Mouse (Mus musculus): ENCODE measurements around the gene Cfap97d1. TPM values are rescaled to one million over a fixed set of nuclear protein-coding genes. Genes with fewer than 3 reads are reported as not detected.
"Not testable (repeated sequence)": the region's sequence is repeated elsewhere in the genome, so short reads cannot be mapped to it uniquely, and the experiment has no call there.

Gene Cfap97d1
- polyA plus RNA-seq, 1 experiment from 2014 or later: not detected

DNA sequence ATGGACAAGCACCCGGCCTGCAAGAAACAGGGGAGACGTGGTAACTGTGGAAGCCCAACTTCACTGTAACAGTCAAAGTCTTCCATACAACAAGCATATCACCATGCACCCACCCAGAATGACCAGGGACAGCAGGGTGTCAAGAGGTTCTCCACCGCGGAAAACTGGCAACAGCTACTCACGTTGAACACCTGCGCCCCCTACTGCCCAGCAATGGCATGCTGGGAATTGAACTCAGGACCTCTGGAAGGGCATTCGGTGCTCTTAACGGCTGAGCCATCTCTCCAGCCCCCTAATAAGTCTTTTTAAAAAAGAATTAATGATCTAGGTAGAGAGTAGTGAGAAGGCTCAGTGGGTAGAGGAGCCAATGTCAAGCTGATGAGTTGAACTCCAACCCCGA is 9.2 kb upstream of the Cfap97d1 start:
- Histone ChIP-seq H3K27me3 (no peaks in the 10 kb centered on the region), H3K4me2 (replicated peaks) (no peak overlapping the region), H3K36me3 (no peaks in the 10 kb centered on the region), H3K9ac (no peak overlapping the region), H3K27ac (no peak overlapping the region), H3K4me1 (no peaks in the 10 kb centered on the region), H3K9me3 (no peaks in the 10 kb centered on the region), H3K4me3 (no peak overlapping the region)
- no peak for ATAC-seq (ENCODE audit: insufficient number of reproducible peaks, insufficient read depth, low FRiP score, low TSS enrichment)
- 51% methylated on average over 9 of the region's 9 CpGs for WGBS

DNA sequence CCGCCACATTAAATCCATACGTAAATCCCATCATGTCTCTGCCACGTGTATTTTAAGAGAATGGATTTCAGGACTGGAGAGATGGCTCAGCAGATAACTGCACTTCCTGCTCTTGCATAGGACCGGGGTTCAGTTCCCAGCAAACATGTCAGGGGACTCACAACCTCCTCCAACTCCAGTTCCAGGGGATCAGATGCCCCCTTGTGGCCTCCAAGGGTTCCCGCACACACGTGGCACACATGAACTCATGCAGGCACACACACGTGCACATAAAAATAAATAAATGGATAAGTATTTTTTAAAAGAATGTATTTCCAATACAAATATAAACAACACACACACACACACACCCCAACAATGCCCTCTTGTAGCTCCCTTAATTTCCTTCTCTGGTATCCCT is 7.1 kb upstream of the Cfap97d1 start:
- 90% methylated on average over 7 of the region's 7 CpGs for WGBS
- Histone ChIP-seq H3K9me3 (no peaks in the 10 kb centered on the region), H3K4me1 (no peaks in the 10 kb centered on the region), H3K4me3 (no peak overlapping the region), H3K9ac (no peak overlapping the region), H3K27ac (no peak overlapping the region), H3K36me3 (no peaks in the 10 kb centered on the region), H3K27me3 (no peaks in the 10 kb centered on the region), H3K4me2 (replicated peaks) (no peak overlapping the region)
- ATAC-seq (ENCODE audit: insufficient number of reproducible peaks, insufficient read depth, low FRiP score, low TSS enrichment): no peak

DNA sequence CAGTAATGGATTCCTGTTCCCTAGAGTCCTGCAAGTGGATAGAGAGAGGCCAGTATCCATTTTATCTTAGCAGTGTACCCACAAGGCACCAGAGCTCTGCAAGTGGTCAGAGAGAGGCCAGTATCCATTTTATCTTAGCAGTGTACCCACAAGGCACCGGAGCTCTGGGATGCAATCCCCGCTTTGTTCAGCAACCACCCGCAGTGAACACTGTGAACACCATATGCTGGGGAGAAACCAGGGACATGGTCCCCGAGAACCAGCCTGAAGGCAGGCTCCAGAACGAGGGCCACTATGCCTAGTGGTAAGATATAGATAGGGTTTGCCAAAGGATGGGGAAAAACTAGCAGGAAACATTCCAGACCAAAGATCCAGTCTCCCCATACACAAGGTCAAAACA is 4.9 kb upstream of the Cfap97d1 start:
- H3K27me3 ChIP-seq: no peaks in the 10 kb centered on the region
- no peak for ATAC-seq (ENCODE audit: insufficient number of reproducible peaks, insufficient read depth, low FRiP score, low TSS enrichment)
- no peaks in the 10 kb centered on the region for H3K36me3 ChIP-seq
- H3K4me1 ChIP-seq: peaks cover 11% of the 10 kb centered on the region
- 89% methylated on average over 5 of the region's 5 CpGs for WGBS
- no peak overlapping the region for H3K4me2 ChIP-seq (replicated peaks)
- no peak overlapping the region for H3K9ac ChIP-seq
- no peaks in the 10 kb centered on the region for H3K9me3 ChIP-seq
- no peak overlapping the region for H3K4me3 ChIP-seq
- no peak overlapping the region for H3K27ac ChIP-seq

DNA sequence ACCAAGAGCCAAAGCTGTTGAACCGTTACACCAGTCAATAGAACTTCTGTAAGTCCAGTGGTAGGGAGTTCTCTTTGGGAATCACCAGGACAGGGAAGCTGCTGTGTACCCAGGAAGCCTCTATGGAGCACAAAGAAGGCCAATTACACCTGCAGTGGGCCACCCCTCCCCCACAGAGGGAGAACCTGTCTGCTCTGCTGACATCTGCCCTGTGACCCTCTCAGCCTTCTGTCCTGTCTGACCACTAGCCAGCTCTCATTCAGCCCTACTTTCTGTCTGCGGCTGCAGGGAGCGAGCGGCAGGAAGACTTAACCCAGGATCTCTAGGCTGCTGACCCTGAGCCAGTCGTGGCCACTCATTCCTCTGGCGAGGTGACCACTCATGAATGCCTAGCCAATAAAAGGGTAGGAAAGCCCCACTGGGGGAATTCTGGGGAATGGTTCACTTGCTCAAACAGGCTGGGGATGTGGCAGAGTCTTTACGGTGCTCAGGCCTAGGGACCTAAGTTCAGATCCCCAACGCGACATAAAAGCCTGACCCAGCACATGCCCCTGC is 3.4 kb upstream of the Cfap97d1 start:
- no peak for ATAC-seq (ENCODE audit: insufficient number of reproducible peaks, insufficient read depth, low FRiP score, low TSS enrichment)
- Histone ChIP-seq H3K9ac (no peak overlapping the region), H3K27ac (no peak overlapping the region), H3K4me1 (peaks cover 14% of the 10 kb centered on the region), H3K9me3 (no peaks in the 10 kb centered on the region), H3K4me3 (no peak overlapping the region), H3K4me2 (replicated peaks) (no peak overlapping the region), H3K27me3 (no peaks in the 10 kb centered on the region), H3K36me3 (no peaks in the 10 kb centered on the region)
- WGBS: 67% methylated on average over 9 of the region's 9 CpGs

DNA sequence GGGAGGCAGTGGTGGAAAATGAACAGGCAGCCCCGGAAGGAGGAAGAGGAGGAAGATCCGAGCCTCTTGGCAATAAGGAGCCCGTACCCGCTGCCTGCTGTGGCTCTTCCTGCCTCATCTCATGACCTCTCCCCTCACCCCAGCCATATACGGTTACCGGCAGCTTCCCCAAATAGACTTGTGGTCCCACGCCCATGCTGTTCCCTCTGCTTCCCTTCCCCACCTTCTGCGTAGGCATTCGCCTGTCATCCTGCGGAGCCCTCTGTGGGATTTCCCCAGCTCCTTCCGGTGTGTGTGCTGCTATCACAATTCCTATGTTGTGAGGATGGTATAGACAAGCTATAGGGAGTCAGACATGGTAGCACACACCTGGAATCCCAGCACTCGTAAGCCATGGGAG is 2.2 kb upstream of the Cfap97d1 start:
- H3K9ac ChIP-seq: no peak overlapping the region
- ATAC-seq (ENCODE audit: insufficient number of reproducible peaks, insufficient read depth, low FRiP score, low TSS enrichment): no peak
- H3K4me3 ChIP-seq: no peak overlapping the region
- WGBS: 78% methylated on average over 12 of the region's 12 CpGs
- no peak overlapping the region for H3K27ac ChIP-seq
- 0 out of 2 replicates have a peak, but pooled peaks cover 3% of the 10 kb centered on the region for H3K27me3 ChIP-seq
- H3K4me1 ChIP-seq: peaks cover 14% of the 10 kb centered on the region
- H3K9me3 ChIP-seq: no peaks in the 10 kb centered on the region
- no peaks in the 10 kb centered on the region for H3K36me3 ChIP-seq
- H3K4me2 ChIP-seq (replicated peaks): no peak overlapping the region

DNA sequence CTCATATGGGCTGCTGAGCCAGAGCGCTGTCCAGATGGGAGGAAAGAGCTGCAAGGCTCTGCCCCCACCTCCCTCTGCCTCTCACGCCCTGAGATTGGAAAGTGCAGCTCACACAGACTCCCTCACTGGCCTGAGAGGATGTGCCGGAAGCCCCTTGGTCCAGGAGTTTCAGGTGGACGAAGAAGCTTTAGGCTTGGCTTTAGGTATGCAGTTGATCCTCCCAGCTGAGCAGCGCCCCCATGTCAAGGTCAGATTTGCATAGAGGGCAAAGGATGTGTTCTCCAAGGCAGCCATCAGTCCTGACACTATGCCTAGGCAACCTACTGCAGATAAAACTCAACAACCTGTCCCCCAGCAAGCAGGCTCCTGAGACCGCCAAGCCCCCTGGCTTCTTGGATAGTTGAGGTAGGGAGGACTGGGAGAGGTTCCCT is 1.1 kb upstream of the Cfap97d1 start:
- peaks cover 14% of the 10 kb centered on the region for H3K4me1 ChIP-seq
- H3K4me3 ChIP-seq: no peak overlapping the region
- ATAC-seq (ENCODE audit: insufficient number of reproducible peaks, insufficient read depth, low FRiP score, low TSS enrichment): no peak
- 48% methylated on average over 6 of the region's 6 CpGs for WGBS
- no peaks in the 10 kb centered on the region for H3K9me3 ChIP-seq
- no peaks in the 10 kb centered on the region for H3K36me3 ChIP-seq
- H3K9ac ChIP-seq: no peak overlapping the region
- H3K4me2 ChIP-seq (replicated peaks): peak overlapping the region; percentile 94; the same call in 1 of the 2 replicates
- H3K27me3 ChIP-seq: 0 out of 2 replicates have a peak, but pooled peaks cover 9% of the 10 kb centered on the region
- H3K27ac ChIP-seq: no peak overlapping the region

DNA sequence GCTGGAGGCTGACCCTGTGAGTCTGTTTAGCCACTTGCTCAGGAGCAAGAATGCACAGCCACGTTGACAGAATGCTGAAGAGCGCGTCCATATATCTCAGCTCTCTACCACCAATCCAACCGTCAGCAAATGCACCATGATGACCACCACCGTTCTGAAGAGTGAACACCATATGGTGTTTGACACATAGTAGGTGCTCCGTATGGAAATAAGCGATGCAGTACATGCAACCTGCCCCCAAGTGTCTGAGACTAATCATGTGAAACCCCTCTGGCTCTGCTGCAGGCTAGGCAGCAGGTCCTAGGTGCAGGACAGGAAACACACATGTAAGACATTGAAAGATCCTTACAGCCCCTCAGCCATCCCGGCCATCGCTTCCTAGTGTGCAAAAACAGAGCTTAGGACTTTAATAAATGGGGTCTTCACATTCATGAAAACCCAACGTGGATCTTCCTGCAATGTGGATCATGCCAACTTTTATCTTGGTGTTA is 603 bp upstream of the Cfap97d1 start:
- Histone ChIP-seq H3K4me2 (replicated peaks) (peak overlapping the region; percentile 94), H3K4me3 (no peak overlapping the region), H3K4me1 (peaks cover 14% of the 10 kb centered on the region), H3K9me3 (no peaks in the 10 kb centered on the region), H3K9ac (no peak overlapping the region), H3K27me3 (0 out of 2 replicates have a peak, but pooled peaks cover 9% of the 10 kb centered on the region), H3K36me3 (no peaks in the 10 kb centered on the region), H3K27ac (no peak overlapping the region)
- WGBS: 75% methylated on average over 10 of the region's 10 CpGs
- ATAC-seq (ENCODE audit: insufficient number of reproducible peaks, insufficient read depth, low FRiP score, low TSS enrichment): no peak

DNA sequence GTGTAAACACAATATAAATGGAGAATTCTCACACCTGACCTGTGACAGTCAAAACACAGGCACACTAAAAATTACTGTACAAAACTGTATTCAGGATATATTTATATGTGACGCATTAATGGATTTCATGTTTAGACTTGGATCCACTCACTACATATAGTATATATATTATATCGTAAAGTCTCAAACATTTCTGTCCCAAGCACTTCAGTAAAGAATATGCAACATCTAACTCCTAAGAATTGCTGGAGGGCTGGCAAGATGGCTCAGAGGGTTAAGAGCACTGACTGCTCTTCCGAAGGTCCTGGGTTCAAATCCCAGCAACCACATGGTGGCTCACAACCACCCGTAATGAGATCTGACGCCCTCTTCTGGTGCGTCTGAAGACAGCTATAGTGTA is 1.4 kb downstream of the Cfap97d1 start:
- not testable (repeated sequence) for H3K27ac ChIP-seq; H3K27me3 ChIP-seq; H3K36me3 ChIP-seq; H3K4me3 ChIP-seq; H3K9me3 ChIP-seq; ATAC-seq (ENCODE audit: insufficient number of reproducible peaks, insufficient read depth, low FRiP score, low TSS enrichment); H3K9ac ChIP-seq
- Histone ChIP-seq H3K4me1 (peaks cover 14% of the 10 kb centered on the region), H3K4me2 (replicated peaks) (peak overlapping the region; percentile 94; the same call in 1 of the 2 replicates)
- WGBS: 62% methylated on average over 6 of the region's 6 CpGs

DNA sequence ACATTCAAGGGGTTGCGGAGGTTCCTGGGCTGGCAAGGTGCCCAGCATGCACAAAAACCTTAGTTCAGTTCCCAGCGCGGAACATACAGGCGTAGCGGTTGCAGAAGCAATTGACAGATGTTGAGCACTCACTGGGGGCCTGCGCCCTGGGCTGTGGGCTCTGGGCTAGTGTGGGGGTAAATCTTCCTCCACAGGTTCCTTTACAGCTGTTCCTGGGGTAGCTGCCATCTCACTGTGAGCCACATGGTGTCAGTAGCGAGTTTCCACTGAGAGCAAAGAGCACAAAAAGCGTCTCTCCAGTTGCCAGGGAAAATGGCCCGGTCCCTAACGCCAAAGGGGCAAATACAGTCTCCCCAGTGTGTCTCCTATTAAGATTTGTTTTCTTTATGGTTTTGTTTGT is 1.9 kb downstream of the Cfap97d1 start:
- WGBS: 8% methylated on average over 10 of the region's 10 CpGs
- Histone ChIP-seq H3K27me3 (0 out of 2 replicates have a peak, but pooled peaks cover 9% of the 10 kb centered on the region), H3K27ac (no peak overlapping the region), H3K36me3 (no peaks in the 10 kb centered on the region), H3K4me3 (no peak overlapping the region), H3K4me1 (peaks cover 14% of the 10 kb centered on the region), H3K9me3 (no peaks in the 10 kb centered on the region), H3K4me2 (replicated peaks) (no peak overlapping the region), H3K9ac (no peak overlapping the region)
- ATAC-seq (ENCODE audit: insufficient number of reproducible peaks, insufficient read depth, low FRiP score, low TSS enrichment): peak; percentile 59; the same call in 1 of the 2 replicates

DNA sequence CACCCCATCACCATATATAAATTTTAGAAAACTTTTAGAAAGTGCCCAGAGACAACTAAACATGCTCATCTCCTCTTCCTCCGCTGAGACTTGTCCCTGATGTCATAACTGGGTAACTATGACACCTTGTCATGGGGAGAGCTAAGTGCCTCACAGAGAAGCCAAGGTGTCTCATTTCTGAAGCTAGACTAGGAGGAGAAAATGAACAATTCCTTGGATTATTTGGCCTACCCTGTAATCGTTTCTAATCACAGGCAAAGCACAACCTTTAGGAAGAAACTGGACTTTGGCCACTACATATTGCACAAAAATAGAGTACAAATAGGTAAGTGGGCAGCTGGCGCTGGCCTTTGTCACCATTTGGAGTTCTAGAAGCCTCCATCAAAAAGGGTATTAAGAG is 2.8 kb downstream of the Cfap97d1 start, which contains the start of gene Dusp3:
TSS of gene Dusp3 (minus strand) at position 101 of the 400 bp plus-strand sequence.
- H3K4me3 ChIP-seq: no peak within 1 kb of the TSS
- H3K27ac ChIP-seq: no peak within 1 kb of the TSS
- no peaks in the 10 kb centered on the region for H3K9me3 ChIP-seq
- no peak for ATAC-seq (ENCODE audit: insufficient number of reproducible peaks, insufficient read depth, low FRiP score, low TSS enrichment)
- 85% methylated on average over 3 of the region's 3 CpGs for WGBS
- peaks cover 14% of the 10 kb centered on the region for H3K4me1 ChIP-seq
- no peaks in the 10 kb centered on the region for H3K36me3 ChIP-seq
- 0 out of 2 replicates have a peak, but pooled peaks cover 9% of the 10 kb centered on the region for H3K27me3 ChIP-seq
- no peak within 1 kb of the TSS for H3K4me2 ChIP-seq (replicated peaks)
- H3K9ac ChIP-seq: no peak within 1 kb of the TSS

DNA sequence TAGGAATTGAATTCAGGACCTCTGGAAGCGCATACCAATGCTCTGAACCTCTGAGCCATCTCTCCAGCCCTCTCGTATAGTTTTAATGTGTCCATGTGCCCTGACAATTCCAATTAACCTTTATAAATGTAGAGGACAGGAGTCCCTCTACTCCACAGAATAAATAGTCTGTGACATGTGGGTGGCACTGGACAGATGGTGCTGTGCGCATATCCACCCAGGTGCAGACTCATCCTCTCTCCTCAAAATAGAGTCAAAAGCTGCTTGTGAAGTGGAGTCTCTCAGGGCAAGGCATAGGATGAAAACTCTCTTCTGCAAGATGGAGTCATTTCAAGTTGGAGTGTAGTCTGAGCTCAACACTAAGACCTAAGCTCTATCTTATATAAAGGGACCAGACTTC is 6.2 kb downstream of the Cfap97d1 start:
- ATAC-seq (ENCODE audit: insufficient number of reproducible peaks, insufficient read depth, low FRiP score, low TSS enrichment): no peak

DNA sequence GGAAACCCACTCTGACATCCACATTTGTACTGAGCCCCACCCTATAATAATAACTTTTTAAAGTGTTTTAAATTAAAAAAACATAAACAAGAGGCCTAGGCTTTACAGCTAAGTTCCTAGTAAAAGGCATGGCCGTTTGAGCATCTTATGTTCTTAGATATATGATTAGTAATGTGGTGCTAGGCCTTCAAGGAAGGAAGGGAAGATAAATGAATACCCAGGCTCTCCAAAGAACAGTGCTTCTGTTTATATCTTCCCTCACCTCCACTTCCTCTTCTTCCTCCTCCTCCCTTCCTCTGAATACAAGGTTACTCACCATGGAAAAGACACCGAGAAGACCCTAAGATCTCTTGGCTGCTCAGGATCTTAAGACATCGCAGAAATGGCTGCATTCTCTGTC is 7.7 kb downstream of the Cfap97d1 start:
- Histone ChIP-seq H3K9me3 (no peaks in the 10 kb centered on the region), H3K27ac (no peak overlapping the region), H3K4me3 (no peak overlapping the region), H3K4me1 (no peaks in the 10 kb centered on the region), H3K9ac (no peak overlapping the region), H3K36me3 (no peaks in the 10 kb centered on the region), H3K27me3 (0 out of 2 replicates have a peak, but pooled peaks cover 6% of the 10 kb centered on the region), H3K4me2 (replicated peaks) (no peak overlapping the region)
- ATAC-seq (ENCODE audit: insufficient number of reproducible peaks, insufficient read depth, low FRiP score, low TSS enrichment): no peak
- WGBS: 81% methylated on average over 3 of the region's 3 CpGs

More for the DNA sequence above, 6.2 kb downstream of the Cfap97d1 start:
- Histone ChIP-seq H3K4me2 (replicated peaks) (no peak overlapping the region), H3K9ac (no peak overlapping the region), H3K4me1 (no peaks in the 10 kb centered on the region; the same call in 1 of the 2 replicates), H3K27me3 (0 out of 2 replicates have a peak, but pooled peaks cover 9% of the 10 kb centered on the region), H3K36me3 (no peaks in the 10 kb centered on the region), H3K9me3 (no peaks in the 10 kb centered on the region), H3K4me3 (no peak overlapping the region), H3K27ac (no peak overlapping the region)
- WGBS: 83% methylated on average over 3 of the region's 3 CpGs

All from embryonic facial prominence, embryonic 12.5 days (tissue).